Mouse (Mus musculus): ENCODE results near the gene Sec14l4. TPM values are rescaled to one million over a fixed set of nuclear protein-coding genes. Genes with fewer than 3 reads are reported as not detected.

The Sec14l4 gene
- polyA plus RNA-seq, 1 experiment from 2014 or later = not detected

DNA sequence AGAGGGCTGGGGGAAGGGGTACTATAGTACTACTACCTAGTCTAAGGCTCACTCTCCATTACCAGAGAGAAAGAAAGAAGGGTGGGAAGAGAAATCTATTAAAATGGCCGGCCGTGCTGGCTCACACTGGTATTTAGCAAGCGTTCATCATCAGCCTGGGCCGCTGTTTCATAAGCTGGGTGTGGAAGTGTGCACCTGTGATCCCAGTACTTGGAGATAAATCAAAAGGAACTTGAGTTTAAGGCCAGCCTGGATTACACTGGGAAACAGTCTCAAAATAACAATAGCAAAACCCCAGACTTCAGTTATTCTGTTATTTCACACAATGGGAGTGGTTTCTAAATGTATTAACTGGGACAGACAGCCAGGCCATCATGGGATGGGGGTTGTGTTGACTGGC lies 31.3 kb downstream of the Sec14l4 start:
- H3K4me1 ChIP-seq = no peaks in the 10 kb centered on the region
- no peaks in the 10 kb centered on the region for H3K9me3 ChIP-seq
- 89% methylated on average over 4 of the region's 4 CpGs for WGBS
- H3K4me2 ChIP-seq = no peak overlapping the region
- no peaks in the 10 kb centered on the region for H3K36me3 ChIP-seq (replicated peaks)
- no peak overlapping the region for H3K9ac ChIP-seq
- no peaks in the 10 kb centered on the region for H3K27me3 ChIP-seq
- H3K4me3 ChIP-seq (replicated peaks) = no peak overlapping the region
- no peak for ATAC-seq (ENCODE audit: low FRiP score)
- no peak overlapping the region for H3K27ac ChIP-seq

DNA sequence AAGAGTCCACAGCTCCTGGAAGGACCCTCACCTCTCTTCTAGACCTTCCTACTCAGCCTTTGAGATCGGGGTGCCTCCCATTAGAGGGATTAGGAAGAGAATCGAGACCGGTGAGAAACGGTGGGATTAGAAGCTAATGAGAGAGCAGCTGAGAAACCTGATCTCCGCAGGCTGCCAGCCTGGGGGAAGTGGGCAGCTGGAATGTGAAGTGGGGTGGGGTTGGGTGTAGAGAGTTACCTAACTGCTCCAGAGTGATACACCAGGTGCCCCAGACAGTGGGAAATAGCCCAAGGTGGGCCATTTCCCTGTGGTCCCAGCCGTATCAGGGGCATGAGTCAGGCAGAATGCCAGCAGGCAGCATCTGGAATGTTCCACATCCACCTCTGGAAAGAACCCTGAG lies 31.7 kb downstream of the Sec14l4 start:
- H3K9ac ChIP-seq = no peak overlapping the region
- H3K27ac ChIP-seq = no peak overlapping the region
- no peaks in the 10 kb centered on the region for H3K9me3 ChIP-seq
- H3K36me3 ChIP-seq (replicated peaks) = no peaks in the 10 kb centered on the region
- H3K4me3 ChIP-seq (replicated peaks) = no peak overlapping the region
- no peaks in the 10 kb centered on the region for H3K27me3 ChIP-seq
- WGBS = 19% methylated on average over 6 of the region's 6 CpGs
- ATAC-seq (ENCODE audit: low FRiP score) = no peak
- no peaks in the 10 kb centered on the region for H3K4me1 ChIP-seq
- no peak overlapping the region for H3K4me2 ChIP-seq

GRCm38 (mm10) chr11:4064627-4065122 lies 33.4 kb downstream of the Sec14l4 start, which contains the start of gene Sec14l3:
TSS of gene Sec14l3 (plus strand) at chr11:4064841.
- H3K4me3 ChIP-seq (replicated peaks) = no peak within 1 kb of the TSS
- no peak within 1 kb of the TSS for H3K4me2 ChIP-seq
- no peak within 1 kb of the TSS for H3K27ac ChIP-seq
- H3K9me3 ChIP-seq = no peaks in the 10 kb centered on the region
- H3K36me3 ChIP-seq (replicated peaks) = no peaks in the 10 kb centered on the region
- no peak for ATAC-seq (ENCODE audit: low FRiP score)
- 81% methylated on average over 5 of the region's 5 CpGs for WGBS
- H3K27me3 ChIP-seq = no peaks in the 10 kb centered on the region
- no peaks in the 10 kb centered on the region for H3K4me1 ChIP-seq
- no peak within 1 kb of the TSS for H3K9ac ChIP-seq

GRCm38 (mm10) chr11:4069664-4070063 lies 38.4 kb downstream of the Sec14l4 start:
- Histone ChIP-seq H3K4me1 (no peaks in the 10 kb centered on the region), H3K36me3 (replicated peaks) (no peaks in the 10 kb centered on the region), H3K27ac (no peak overlapping the region), H3K9ac (no peak overlapping the region), H3K4me3 (replicated peaks) (no peak overlapping the region), H3K27me3 (no peaks in the 10 kb centered on the region), H3K4me2 (no peak overlapping the region), H3K9me3 (no peaks in the 10 kb centered on the region)
- ATAC-seq (ENCODE audit: low FRiP score) = no peak
- 84% methylated on average over 1 of the region's 1 CpGs for WGBS

DNA sequence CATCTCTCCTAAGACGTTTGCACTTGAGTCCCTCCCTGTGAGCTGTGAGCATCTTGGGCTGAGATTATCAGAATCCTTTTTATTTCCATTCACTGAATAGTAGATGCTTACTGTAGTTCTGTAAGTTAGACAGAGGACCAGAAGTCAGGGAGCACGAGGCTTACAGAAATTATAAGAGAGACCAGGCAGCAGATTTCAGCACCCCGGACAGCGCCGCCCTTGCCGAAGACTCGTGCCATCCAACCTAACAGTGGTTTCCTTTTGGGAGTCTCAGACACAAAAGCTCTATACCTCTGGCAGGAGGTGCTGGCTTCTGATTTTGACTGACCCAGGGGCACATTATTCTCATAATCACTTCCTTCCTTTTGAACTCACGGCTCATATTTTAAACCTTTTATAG lies 45.4 kb downstream of the Sec14l4 start:
- H3K4me2 ChIP-seq = no peak overlapping the region
- H3K4me1 ChIP-seq = no peaks in the 10 kb centered on the region
- WGBS = 10% methylated on average over 8 of the region's 8 CpGs
- 0 out of 2 replicates have a peak, but pooled peaks cover 4% of the 10 kb centered on the region for H3K27me3 ChIP-seq
- no peak overlapping the region for H3K4me3 ChIP-seq (replicated peaks)
- H3K36me3 ChIP-seq (replicated peaks) = no peaks in the 10 kb centered on the region
- H3K27ac ChIP-seq = no peak overlapping the region
- ATAC-seq (ENCODE audit: low FRiP score) = no peak
- H3K9me3 ChIP-seq = no peaks in the 10 kb centered on the region
- no peak overlapping the region for H3K9ac ChIP-seq

GRCm38 (mm10) chr11:4078267-4078933 lies 47.1 kb downstream of the Sec14l4 start:
- no peak for ATAC-seq (ENCODE audit: low FRiP score)
- Histone ChIP-seq H3K9ac (no peak overlapping the region), H3K27ac (no peak overlapping the region), H3K9me3 (no peaks in the 10 kb centered on the region), H3K36me3 (replicated peaks) (no peaks in the 10 kb centered on the region), H3K4me3 (replicated peaks) (no peak overlapping the region), H3K4me1 (no peaks in the 10 kb centered on the region), H3K27me3 (0 out of 2 replicates have a peak, but pooled peaks cover 4% of the 10 kb centered on the region), H3K4me2 (no peak overlapping the region)
- WGBS = 86% methylated on average over 7 of the region's 7 CpGs

DNA sequence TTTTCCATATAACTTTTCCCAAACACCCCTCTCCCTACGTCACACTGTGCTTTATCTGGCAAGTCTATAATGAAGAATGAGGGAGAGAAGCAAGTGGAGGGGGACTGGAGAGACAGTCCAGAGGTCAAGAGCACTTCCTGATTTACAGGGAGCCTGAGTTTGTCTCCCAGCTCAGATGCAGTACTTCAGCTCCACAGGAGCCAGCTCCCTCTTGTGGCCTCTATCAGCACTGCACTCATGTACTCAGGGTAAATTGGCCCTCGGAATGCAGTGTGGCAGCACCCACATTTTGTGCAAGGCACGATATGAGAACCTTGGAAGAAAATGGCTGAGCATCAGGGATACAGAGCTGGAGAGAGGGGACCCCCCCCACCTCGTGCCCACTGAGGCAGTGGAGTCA lies 49.0 kb downstream of the Sec14l4 start:
- no peak overlapping the region for H3K4me2 ChIP-seq
- no peak overlapping the region for H3K9ac ChIP-seq
- H3K9me3 ChIP-seq = no peaks in the 10 kb centered on the region
- H3K4me3 ChIP-seq (replicated peaks) = no peak overlapping the region
- no peak overlapping the region for H3K27ac ChIP-seq
- no peaks in the 10 kb centered on the region for H3K36me3 ChIP-seq (replicated peaks)
- H3K4me1 ChIP-seq = no peaks in the 10 kb centered on the region
- H3K27me3 ChIP-seq = 0 out of 2 replicates have a peak, but pooled peaks cover 4% of the 10 kb centered on the region
- ATAC-seq (ENCODE audit: low FRiP score) = no peak
- 8% methylated on average over 4 of the region's 4 CpGs for WGBS

DNA sequence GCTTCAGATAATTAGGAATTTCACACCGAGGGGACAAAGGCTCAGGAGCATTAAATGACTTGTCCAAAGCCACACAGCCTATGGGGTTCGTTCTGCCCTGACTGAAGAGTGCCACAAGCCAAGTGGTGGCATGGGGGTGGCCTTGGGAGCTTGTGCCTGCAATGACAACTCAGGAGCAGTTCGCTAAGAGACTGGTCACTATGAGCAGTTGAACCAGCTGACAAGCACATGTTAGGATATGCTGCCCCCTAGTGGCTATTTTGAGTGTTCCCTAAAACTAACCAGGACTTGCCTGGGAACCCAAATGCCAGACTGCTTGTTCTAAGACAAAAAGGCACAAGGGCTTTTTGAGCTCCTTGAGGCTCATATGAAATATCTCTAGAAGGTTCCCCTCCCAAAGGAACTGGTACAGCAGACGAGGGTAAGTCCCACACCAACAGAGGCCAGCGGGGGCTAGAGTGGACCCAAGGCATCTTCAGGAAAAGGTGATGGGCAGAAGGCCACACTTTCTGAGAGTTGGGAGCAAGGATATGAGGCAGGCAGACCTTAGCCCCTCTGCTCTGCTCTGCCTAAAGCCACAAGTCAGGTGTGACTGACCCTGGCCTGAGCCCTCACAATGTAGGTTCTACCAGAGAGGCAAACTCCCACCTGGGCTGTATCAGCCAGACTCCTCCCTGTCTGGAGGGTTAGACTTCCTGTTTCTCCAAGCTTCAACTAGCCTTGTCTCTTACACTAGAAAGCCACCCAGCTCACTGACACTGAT lies 52.2 kb downstream of the Sec14l4 start:
- H3K9me3 ChIP-seq = no peaks in the 10 kb centered on the region
- WGBS = 26% methylated on average over 5 of the region's 5 CpGs
- H3K9ac ChIP-seq = no peak overlapping the region
- no peaks in the 10 kb centered on the region for H3K36me3 ChIP-seq (replicated peaks)
- 0 out of 2 replicates have a peak, but pooled peaks cover 4% of the 10 kb centered on the region for H3K27me3 ChIP-seq
- ATAC-seq (ENCODE audit: low FRiP score) = 0 out of 2 replicates have a peak, but pooled peaks have one; percentile 39
- H3K4me1 ChIP-seq = 0 out of 2 replicates have a peak, but pooled peaks cover 3% of the 10 kb centered on the region
- H3K4me2 ChIP-seq = no peak overlapping the region
- H3K4me3 ChIP-seq (replicated peaks) = no peak overlapping the region
- H3K27ac ChIP-seq = no peak overlapping the region

DNA sequence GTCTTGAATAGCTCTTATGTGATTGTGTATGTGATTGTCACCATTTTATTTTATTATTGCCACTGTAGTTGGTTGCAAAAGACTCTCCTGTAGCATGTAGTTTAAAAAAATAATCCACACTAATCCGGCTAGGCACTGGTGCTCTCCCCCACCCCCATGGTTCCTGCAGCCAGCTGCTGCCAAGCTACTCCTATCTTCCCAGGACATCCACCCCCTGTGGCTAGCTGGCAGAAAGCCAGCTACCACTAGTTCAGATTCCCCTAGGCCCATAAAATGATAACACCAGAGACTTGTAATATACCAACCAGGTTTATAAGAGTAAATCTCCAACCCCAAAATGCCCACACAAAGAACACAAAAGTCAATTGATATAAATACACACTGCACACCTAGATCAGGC lies 55.0 kb downstream of the Sec14l4 start:
- H3K27ac ChIP-seq = no peak overlapping the region
- no peak overlapping the region for H3K9ac ChIP-seq
- H3K4me1 ChIP-seq = 0 out of 2 replicates have a peak, but pooled peaks cover 3% of the 10 kb centered on the region
- 60% methylated on average over 1 of the region's 1 CpGs for WGBS
- ATAC-seq (ENCODE audit: low FRiP score) = no peak
- H3K27me3 ChIP-seq = no peaks in the 10 kb centered on the region
- H3K9me3 ChIP-seq = no peaks in the 10 kb centered on the region
- no peak overlapping the region for H3K4me3 ChIP-seq (replicated peaks)
- peaks cover 6% of the 10 kb centered on the region for H3K36me3 ChIP-seq (replicated peaks)
- H3K4me2 ChIP-seq = no peak overlapping the region

DNA sequence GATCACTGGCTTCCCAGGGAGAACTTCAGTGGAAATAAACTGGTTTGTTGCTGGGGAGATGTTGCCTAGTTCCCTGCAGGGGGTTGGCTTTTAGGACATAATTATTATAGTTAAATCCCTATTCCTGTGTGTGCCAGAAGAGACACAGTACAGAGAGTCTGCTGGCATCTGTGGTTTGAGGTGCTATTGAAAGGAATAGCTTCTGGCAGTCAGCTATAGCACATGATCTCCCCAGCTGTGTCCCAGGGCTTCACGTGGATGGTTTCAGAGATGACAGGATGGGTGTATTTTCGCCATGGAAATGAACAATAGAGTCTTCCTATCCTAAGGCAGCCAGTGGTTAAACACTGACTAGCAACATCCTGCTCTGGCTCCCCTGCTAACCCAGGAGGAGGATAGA lies 56.0 kb downstream of the Sec14l4 start:
- H3K36me3 ChIP-seq (replicated peaks) = peaks cover 16% of the 10 kb centered on the region
- H3K4me1 ChIP-seq = 0 out of 2 replicates have a peak, but pooled peaks cover 3% of the 10 kb centered on the region
- H3K9me3 ChIP-seq = no peaks in the 10 kb centered on the region
- no peak overlapping the region for H3K4me3 ChIP-seq (replicated peaks)
- no peaks in the 10 kb centered on the region for H3K27me3 ChIP-seq
- H3K9ac ChIP-seq = no peak overlapping the region
- no peak overlapping the region for H3K27ac ChIP-seq
- WGBS = 61% methylated on average over 2 of the region's 2 CpGs
- H3K4me2 ChIP-seq = no peak overlapping the region
- no peak for ATAC-seq (ENCODE audit: low FRiP score)

DNA sequence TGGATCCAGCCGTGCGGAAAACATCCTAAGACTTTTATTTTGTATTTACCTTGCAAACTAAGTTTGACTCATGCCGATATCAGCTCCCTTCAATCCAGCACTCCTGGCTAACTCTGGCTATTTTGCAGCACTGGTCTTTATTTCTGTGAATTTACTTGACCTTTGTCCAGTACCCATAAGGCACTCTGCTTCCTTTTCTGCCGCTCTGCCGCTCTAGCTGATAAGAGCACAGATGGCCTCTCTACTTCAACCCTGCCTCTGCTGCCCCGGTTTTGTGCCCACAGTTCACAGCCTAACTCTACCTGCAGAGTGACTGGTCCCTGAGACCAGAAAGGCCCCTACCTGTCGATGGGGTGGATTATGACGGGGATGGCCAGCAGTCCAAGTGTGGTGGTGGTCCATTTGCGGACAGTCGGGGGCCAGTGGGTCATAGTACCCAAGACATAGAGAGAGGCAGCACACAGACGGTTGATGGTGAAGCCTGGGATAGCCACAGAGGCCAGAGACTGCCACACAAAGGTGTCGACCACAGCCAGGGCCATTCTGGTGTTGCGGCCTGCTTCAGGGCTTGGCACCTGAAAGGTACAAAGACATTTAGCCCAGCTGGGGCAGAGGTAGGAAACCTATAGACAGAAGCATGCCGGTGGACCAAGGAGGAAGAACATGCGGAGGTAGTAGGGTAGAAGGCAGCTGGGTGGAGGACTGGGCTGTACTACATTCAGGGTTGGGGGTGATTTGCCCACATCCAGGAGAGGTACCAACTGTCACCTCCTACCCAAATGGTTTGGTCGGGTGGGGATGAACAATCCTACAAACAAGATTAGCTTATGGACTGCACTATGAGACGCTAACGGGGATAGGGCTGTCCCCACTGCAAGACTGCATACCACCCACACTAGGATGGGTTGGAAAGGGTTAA lies 62.5 kb downstream of the Sec14l4 start:
- H3K9me3 ChIP-seq = no peaks in the 10 kb centered on the region
- H3K36me3 ChIP-seq (replicated peaks) = peaks cover 16% of the 10 kb centered on the region
- 86% methylated on average over 18 of the region's 18 CpGs for WGBS
- H3K9ac ChIP-seq = no peak overlapping the region
- H3K27ac ChIP-seq = no peak overlapping the region
- no peak for ATAC-seq (ENCODE audit: low FRiP score)
- H3K4me2 ChIP-seq = 0 out of 2 replicates have a peak overlapping the region, but pooled peaks have one; percentile 81
- H3K4me3 ChIP-seq (replicated peaks) = peak overlapping the region; percentile 58; the same call in 1 of the 2 replicates
- no peaks in the 10 kb centered on the region for H3K27me3 ChIP-seq
- peaks cover 32% of the 10 kb centered on the region for H3K4me1 ChIP-seq

Measured in forebrain, embryonic 12.5 days (tissue).